Comparison of ENCODE assay signal across 8 mouse cellular contexts in the genomic region with DNA sequence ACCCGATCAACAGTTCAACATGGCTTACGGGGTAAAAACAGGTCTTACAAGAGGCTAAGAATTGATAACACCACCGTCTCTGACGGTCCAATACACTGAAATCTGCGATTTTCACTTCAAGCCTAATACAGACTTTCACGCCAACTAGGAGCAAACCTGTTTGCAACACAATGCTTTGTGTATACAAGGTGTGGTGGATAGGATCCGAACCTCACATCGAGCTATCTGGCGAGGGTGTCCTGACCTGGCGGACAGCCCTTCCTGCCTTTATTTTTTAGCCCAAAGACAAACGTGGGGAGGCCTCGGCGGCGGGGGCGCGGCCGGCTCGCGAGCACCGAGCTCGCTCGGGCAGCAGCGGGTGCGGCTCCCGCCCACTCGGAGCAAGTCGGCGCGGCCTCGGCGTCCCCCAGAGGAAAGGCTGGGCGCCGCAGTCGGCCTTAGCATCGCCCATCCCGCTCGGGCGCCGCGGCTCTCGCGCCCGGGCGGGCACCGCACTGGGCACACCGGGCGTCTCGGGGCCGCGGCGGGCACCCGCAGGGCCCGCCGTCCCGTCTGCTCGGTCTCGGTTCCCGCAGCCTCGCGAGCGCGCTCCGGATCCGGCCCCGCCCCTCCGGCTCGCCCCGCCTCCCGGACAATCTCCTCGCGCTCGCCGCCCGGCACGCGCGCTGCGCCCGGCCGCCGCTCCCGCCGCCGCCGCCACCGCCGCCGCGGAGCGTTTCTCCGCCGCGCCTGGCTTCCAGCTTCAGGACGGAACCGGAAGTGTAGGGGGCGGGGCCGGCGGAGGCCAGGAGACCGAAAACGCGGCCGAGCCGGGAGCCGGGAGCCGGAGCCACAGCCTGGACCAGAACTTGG. TPM values are rescaled to one million over a fixed set of nuclear protein-coding genes. Genes with fewer than 3 reads are reported as not detected.
A peak's percentile ranks its signal among the peaks of the same experiment; 100 is the strongest.
DNase-seq lines count a peak whose midpoint lies in the region; ATAC-seq and TF ChIP-seq lines count a peak whose summit lies in the region.

Gene Acvr2a (plus strand): TSS at position 739 of the 852 bp plus-strand sequence.

- no peaks in the 10 kb centered on the region for H3K27me3 ChIP-seq in forebrain, embryonic 11.5 days (ENCODE audit: control insufficient read depth, insufficient read depth, low read length)
- H3K27me3 ChIP-seq in heart, embryonic 16.5 days (ENCODE audit: control insufficient read depth, insufficient read depth, low read length) = no peaks in the 10 kb centered on the region
- H3K27me3 ChIP-seq in liver, embryonic 14.5 days (ENCODE audit: control insufficient read depth, insufficient read depth, low read length) = peaks cover 40% of the 10 kb centered on the region
- H3K27me3 ChIP-seq in stomach, embryonic 15.5 days (replicated peaks) = no peaks in the 10 kb centered on the region

- H3K9ac ChIP-seq in forebrain, embryonic 11.5 days (ENCODE audit: low read length) = peak within 1 kb of the TSS; percentile 92
- peak within 1 kb of the TSS; percentile 96 for H3K9ac ChIP-seq in heart, embryonic 16.5 days (ENCODE audit: low read length)
- H3K9ac ChIP-seq in liver, embryonic 14.5 days (replicated peaks) = peak within 1 kb of the TSS; percentile 53
- H3K9ac ChIP-seq in stomach, embryonic 15.5 days = peak within 1 kb of the TSS; percentile 76

- peak within 1 kb of the TSS; percentile 54 for H3K4me2 ChIP-seq in forebrain, embryonic 11.5 days (ENCODE audit: low read depth, low read length, severe bottlenecking)
- peak within 1 kb of the TSS; percentile 77 for H3K4me2 ChIP-seq in heart, embryonic 16.5 days (ENCODE audit: low read depth, low read length)
- peak within 1 kb of the TSS; percentile 85 for H3K4me2 ChIP-seq in liver, embryonic 14.5 days (ENCODE audit: low read depth)
- peak within 1 kb of the TSS; percentile 58 for H3K4me2 ChIP-seq in stomach, embryonic 15.5 days

- H3K27ac ChIP-seq in forebrain, embryonic 11.5 days (ENCODE audit: low read depth, low read length) = peak within 1 kb of the TSS; percentile 93
- H3K27ac ChIP-seq in heart, embryonic 16.5 days (ENCODE audit: low read length) = peak within 1 kb of the TSS; percentile 99
- H3K27ac ChIP-seq in liver, embryonic 14.5 days = no peak within 1 kb of the TSS
- H3K27ac ChIP-seq in stomach, embryonic 15.5 days = peak within 1 kb of the TSS; percentile 96

- TF ChIP-seq CTCF in liver, embryonic 14.5 days (IDR thresholded peaks at IDR 0.05; ENCODE audit: low read depth) = no peak

- no peaks in the 10 kb centered on the region for H3K36me3 ChIP-seq in forebrain, embryonic 11.5 days (ENCODE audit: control insufficient read depth, insufficient read depth, low read length)
- no peaks in the 10 kb centered on the region for H3K36me3 ChIP-seq in heart, embryonic 16.5 days (ENCODE audit: control insufficient read depth, insufficient read depth)
- no peaks in the 10 kb centered on the region for H3K36me3 ChIP-seq in liver, embryonic 14.5 days (replicated peaks; ENCODE audit: control insufficient read depth, insufficient read depth, low read depth)
- no peaks in the 10 kb centered on the region for H3K36me3 ChIP-seq in stomach, embryonic 15.5 days

- H3K4me3 ChIP-seq in forebrain, embryonic 11.5 days (ENCODE audit: low read depth, low read length) = peak within 1 kb of the TSS; percentile 88
- H3K4me3 ChIP-seq in heart, embryonic 16.5 days (ENCODE audit: low read length) = peak within 1 kb of the TSS; percentile 94
- H3K4me3 ChIP-seq in liver, embryonic 14.5 days (ENCODE audit: insufficient read depth in 1 of 2, low read depth in 2 of 2, low read length in 2 of 2) = peak within 1 kb of the TSS; percentile 73 to 88
- H3K4me3 ChIP-seq in stomach, embryonic 15.5 days (replicated peaks) = peak within 1 kb of the TSS; percentile 77

- H3K9me3 ChIP-seq in forebrain, embryonic 11.5 days (ENCODE audit: control insufficient read depth, low read length) = no peaks in the 10 kb centered on the region
- no peaks in the 10 kb centered on the region for H3K9me3 ChIP-seq in heart, embryonic 16.5 days (replicated peaks; ENCODE audit: control insufficient read depth, low read length)
- H3K9me3 ChIP-seq in liver, embryonic 14.5 days (ENCODE audit: control insufficient read depth, low read length) = no peaks in the 10 kb centered on the region
- no peaks in the 10 kb centered on the region for H3K9me3 ChIP-seq in stomach, embryonic 15.5 days

- peak; percentile 93 for ATAC-seq in forebrain, embryonic 11.5 days (replicated peaks; ENCODE audit: low FRiP score)
- ATAC-seq in heart, embryonic 16.5 days (replicated peaks; ENCODE audit: extremely low read depth, insufficient read depth, low FRiP score) = peak; percentile 87
- ATAC-seq in liver, embryonic 14.5 days (ENCODE audit: insufficient read depth) = peak; percentile 85
- ATAC-seq in stomach, embryonic 15.5 days (ENCODE audit: insufficient read depth, low FRiP score, low read depth) = peak; percentile 87

- peak; percentile 67 to 70 for DNase-seq in CD8-positive naive resting alpha-beta T cell, adult 2 months (ENCODE audit: low read depth in 2 of 2, low spot score in 2 of 2)
- peak; percentile 66 for DNase-seq in c-Kit-positive CD71-negative TER-119-negative erythroid progenitor cells, embryonic 14.5 days (ENCODE audit: low read depth)
- DNase-seq in forebrain, embryonic 11.5 days (ENCODE audit: low spot score) = peak; percentile 96
- DNase-seq in kidney, postnatal 36 days = peak; percentile 96 to 99
- peak; percentile 58 to 63 (median 58) for DNase-seq in liver, embryonic 14.5 days (ENCODE audit: low read depth in 3 of 3, low spot score in 3 of 3)
- DNase-seq in neural tube, embryonic 10.5 days (ENCODE audit: extremely low spot score, low spot score) = peak; percentile 94

- under 1% methylated on average over 93 of the region's 105 CpGs for WGBS in forebrain, embryonic 11.5 days
- WGBS in heart, embryonic 16.5 days = under 1% methylated on average over 84 of the region's 105 CpGs
- under 1% methylated on average over 81 of the region's 105 CpGs for WGBS in liver, embryonic 14.5 days (ENCODE audit: insufficient replicate concordance)
- under 1% methylated on average over 95 of the region's 105 CpGs for WGBS in stomach, embryonic 15.5 days

- TF ChIP-seq EP300 in liver, embryonic 14.5 days (IDR thresholded peaks at IDR 0.05; ENCODE audit: low read depth) = no peak

- no peaks in the 10 kb centered on the region; the same call in 1 of the 2 replicates for H3K4me1 ChIP-seq in forebrain, embryonic 11.5 days (replicated peaks; ENCODE audit: control insufficient read depth, insufficient read depth, low read length)
- peaks cover 11% of the 10 kb centered on the region for H3K4me1 ChIP-seq in heart, embryonic 16.5 days (ENCODE audit: control insufficient read depth, insufficient read depth, low read length)
- peaks cover 0 to 4% of the 10 kb centered on the region in 2 experiments; a peak in 2 of 4 replicates for H3K4me1 ChIP-seq in liver, embryonic 14.5 days (replicated peaks; ENCODE audit: control insufficient read depth in 2 of 2, insufficient read depth in 2 of 2, low read length in 1 of 2)
- no peaks in the 10 kb centered on the region for H3K4me1 ChIP-seq in stomach, embryonic 15.5 days

RNA-seq across cellular contexts. Expression of gene Acvr2a, which starts in this region (rescaled TPM):
- polyA plus RNA-seq in forebrain, embryonic 11.5 days (2014; fragmentation: Nextera tagmentation; extraction: Ambion mirVana) = 35.9 and 36.7 TPM in 2 replicates
- polyA plus RNA-seq in heart, embryonic 16.5 days (2015; fragmentation: Nextera tagmentation; extraction: Ambion mirVana) = 9.5 and 10.1 TPM in 2 replicates
- polyA plus RNA-seq in liver, embryonic 14.5 days (2012; rRNA removed) = 0.95 and 1.3 TPM in 2 replicates
- polyA plus RNA-seq in liver, embryonic 14.5 days (2014; fragmentation: Nextera tagmentation; extraction: Ambion mirVana) = 2.5 and 2.6 TPM in 2 replicates
- polyA plus RNA-seq in stomach, embryonic 15.5 days (2015; fragmentation: Nextera tagmentation; extraction: Ambion mirVana) = 13.5 and 15.6 TPM in 2 replicates
